Mouse (Mus musculus) urinary bladder, postnatal 4 days (tissue): ENCODE data around the gene Nfia.

Source experiments
- DNase-seq, 2 experiments: peaks; one replicate each; pipeline ENCODE4 v3.0.0; 2021 to 2022; ENCODE audit warnings: low spot score in 2 of 2

Gene Nfia

GRCm38 (mm10) chr4:97783073-97783879, 10.7 kb downstream of the Nfia start:
- DNase-seq: no peak

GRCm38 (mm10) chr4:97784236-97784635, 11.7 kb downstream of the Nfia start:
- no peak for DNase-seq

- DNase-seq: no peak
Measured at GRCm38 (mm10) chr4:97785547-97786271, 13.2 kb downstream of the Nfia start.

- DNase-seq: no peak
Measured at GRCm38 (mm10) chr4:97786571-97786970, 14.0 kb downstream of the Nfia start.

- DNase-seq: no peak
Measured at GRCm38 (mm10) chr4:97787515-97787914, 15.0 kb downstream of the Nfia start.

GRCm38 (mm10) chr4:97788537-97788936, 16.0 kb downstream of the Nfia start:
- DNase-seq: no peak

GRCm38 (mm10) chr4:97793931-97794330, 21.4 kb downstream of the Nfia start:
- no peak for DNase-seq

GRCm38 (mm10) chr4:97794865-97795264, 22.3 kb downstream of the Nfia start:
- DNase-seq: no peak

- DNase-seq: no peak
Measured at GRCm38 (mm10) chr4:97795957-97796356, 23.4 kb downstream of the Nfia start.

GRCm38 (mm10) chr4:97796505-97796904, 24.0 kb downstream of the Nfia start:
- DNase-seq: no peak

GRCm38 (mm10) chr4:97803791-97804190, 31.3 kb downstream of the Nfia start:
- DNase-seq: no peak

- DNase-seq: no peak
Measured at GRCm38 (mm10) chr4:97804638-97805037, 32.1 kb downstream of the Nfia start.

- DNase-seq: no peak
Measured at GRCm38 (mm10) chr4:97805255-97805654, 32.7 kb downstream of the Nfia start.

GRCm38 (mm10) chr4:97805896-97806808, 33.6 kb downstream of the Nfia start:
- DNase-seq: no peak

- DNase-seq: no peak
Measured at GRCm38 (mm10) chr4:97806924-97807323, 34.4 kb downstream of the Nfia start.

- DNase-seq: no peak
Measured at GRCm38 (mm10) chr4:97808885-97809284, 36.4 kb downstream of the Nfia start.

GRCm38 (mm10) chr4:97809582-97810295, 37.2 kb downstream of the Nfia start:
- DNase-seq: no peak

- DNase-seq: no peak
Measured at GRCm38 (mm10) chr4:97810348-97810939, 37.9 kb downstream of the Nfia start.

- no peak for DNase-seq
Measured at GRCm38 (mm10) chr4:97813035-97813434, 40.5 kb downstream of the Nfia start.

GRCm38 (mm10) chr4:97813996-97814395, 41.5 kb downstream of the Nfia start:
- DNase-seq: no peak

GRCm38 (mm10) chr4:97814515-97814914, 42.0 kb downstream of the Nfia start:
- no peak for DNase-seq
